Mouse (Mus musculus): ENCODE results near the gene Pax5.

Gene Pax5

DNA sequence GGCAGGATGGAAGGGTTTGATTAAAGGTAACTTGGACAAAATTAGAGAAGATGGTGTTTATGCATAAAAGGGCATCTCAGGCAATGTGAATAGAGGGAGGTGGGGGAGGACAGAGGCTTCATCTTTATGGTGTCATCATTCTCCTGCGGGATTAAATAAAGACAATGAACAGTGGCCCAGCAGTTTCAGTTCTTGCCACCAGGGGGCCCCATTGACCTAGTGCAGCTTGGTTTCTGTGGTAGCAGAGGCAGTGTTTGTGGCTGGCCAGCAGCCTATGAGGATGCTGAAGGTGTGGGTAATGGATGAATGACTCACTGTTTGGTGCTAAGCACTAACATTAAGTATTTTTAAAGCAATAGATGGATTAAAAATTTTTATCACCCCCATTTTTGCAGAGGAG lies 230.5 kb downstream of the Pax5 start:
- no peak for DNase-seq (ENCODE audit: low spot score in 2 of 2)

All from right cerebral cortex, adult 2 months (tissue).